Mouse (Mus musculus) layer of hippocampus, postnatal 25 days (tissue): ENCODE measurements around the gene Myo16. TPM values are rescaled to one million over a fixed set of nuclear protein-coding genes. Genes with fewer than 3 reads are reported as not detected.

Experiments used
- DNase-seq, 2 experiments: peaks; one replicate each; pipeline ENCODE4 v3.0.0; 2022; ENCODE audit warnings: mixed read lengths in 2 of 2, low spot score in 1 of 2; ENCODE audit errors: extremely low spot score in 1 of 2
- total RNA-seq, 2 experiments: library from RNA; stranded (reverse); gene quantifications; 2 replicates each; pipeline ENCODE4 v1.2.3; 2021

Gene Myo16
- total RNA-seq, 2 experiments from 2014 or later: 27.4 to 28.0 TPM

DNA sequence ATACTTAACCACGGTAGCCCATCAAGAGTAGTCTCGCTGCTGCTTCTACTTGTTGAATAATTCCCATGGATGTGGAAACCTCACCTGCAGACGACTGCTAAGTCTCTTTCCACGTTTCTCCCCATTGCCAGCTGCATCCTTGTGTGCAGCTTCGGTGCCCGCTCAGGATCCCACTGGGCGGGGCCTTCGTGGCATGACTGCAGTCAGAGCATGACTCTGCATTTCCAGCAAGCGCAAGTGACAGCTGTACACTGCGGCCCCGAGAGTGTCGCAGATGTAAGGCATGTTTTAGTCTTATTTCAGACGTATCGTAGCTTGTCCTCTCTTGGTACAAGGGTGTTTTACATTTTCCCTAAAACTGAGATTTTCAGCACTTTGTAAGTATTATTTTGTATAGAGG is 294.8 kb downstream of the Myo16 start:
- no peak for DNase-seq

DNA sequence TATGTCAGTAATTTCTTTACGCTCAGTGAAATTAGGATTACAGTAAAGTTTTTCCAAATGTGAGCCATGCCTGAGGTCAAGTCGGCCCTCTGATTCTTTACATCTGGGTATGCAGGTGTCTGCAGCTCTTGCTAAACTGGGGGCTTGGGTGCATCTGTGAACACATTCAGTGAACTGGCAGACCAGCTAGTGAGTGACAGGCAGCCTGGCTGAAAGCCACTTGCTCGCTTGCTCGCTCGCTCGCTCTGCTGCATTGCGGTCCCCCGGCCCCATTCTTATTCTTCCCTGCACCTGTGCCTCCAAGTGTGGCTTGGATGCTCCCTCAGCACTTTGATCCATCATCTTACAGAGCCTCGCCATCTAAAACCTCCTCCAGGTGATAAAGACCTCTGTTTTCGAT is 299.3 kb downstream of the Myo16 start:
- no peak for DNase-seq

GRCm38 (mm10) chr8:10458151-10458649 is 304.5 kb downstream of the Myo16 start:
- no peak for DNase-seq

DNA sequence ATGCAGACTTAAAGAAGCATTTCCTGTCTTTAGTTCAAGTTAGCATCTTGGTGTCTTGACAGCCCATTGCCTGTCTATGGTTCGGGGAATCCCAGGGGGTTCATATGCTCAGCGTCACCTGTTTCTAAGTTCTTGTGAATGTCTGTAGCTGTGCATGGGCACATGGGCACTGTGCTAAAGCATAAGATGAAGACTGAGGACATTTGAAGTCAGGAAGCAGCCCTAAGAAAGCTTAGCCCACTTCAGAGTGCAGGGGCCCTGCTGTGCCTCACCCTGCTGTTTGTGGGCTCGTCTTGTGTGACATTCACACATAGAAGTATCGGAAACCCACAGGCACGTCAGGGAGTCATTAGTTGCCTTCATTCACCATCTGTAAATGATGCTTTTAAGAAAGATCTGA is 308.6 kb downstream of the Myo16 start:
- DNase-seq: no peak

DNA sequence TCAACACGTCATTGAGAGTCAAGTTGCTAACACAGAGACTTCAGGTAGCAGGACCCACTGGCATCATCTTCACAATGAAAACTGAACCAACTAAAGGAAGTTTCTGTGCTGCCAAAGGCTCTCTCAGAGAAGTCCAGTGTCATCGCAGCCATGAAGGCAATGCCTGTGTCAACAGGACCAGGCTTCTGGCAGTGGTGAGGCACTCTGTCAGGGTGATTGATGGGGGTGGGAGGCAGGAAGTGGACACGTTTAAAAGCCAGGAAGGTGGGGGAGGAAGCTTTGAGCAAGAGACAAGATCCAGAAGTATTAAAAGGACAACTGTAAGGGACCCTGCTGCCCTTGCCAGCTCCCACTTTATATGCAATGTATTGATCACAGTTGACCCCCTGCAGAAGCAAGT is 314.8 kb downstream of the Myo16 start:
- DNase-seq: no peak

DNA sequence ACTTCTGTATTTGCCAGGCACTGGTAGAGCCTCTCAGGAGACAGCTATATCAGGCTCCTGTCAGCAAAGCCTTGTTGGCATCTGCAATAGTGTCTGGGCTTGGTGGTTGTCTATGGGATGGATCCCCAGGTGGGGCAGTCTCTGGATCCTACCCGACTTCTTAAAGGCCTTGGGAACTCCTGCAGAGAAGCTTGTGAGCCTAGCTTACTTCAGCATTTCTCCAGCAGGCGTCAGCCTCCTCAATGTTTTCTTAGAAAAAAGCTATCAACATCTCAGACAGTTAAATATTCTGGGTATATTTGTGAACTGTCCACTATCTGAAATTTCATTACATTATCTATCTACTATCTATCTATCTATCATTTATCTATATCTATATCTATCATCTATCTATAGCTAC is 315.9 kb downstream of the Myo16 start:
- DNase-seq: no peak

- no peak for DNase-seq
Measured at GRCm38 (mm10) chr8:10470280-10470679, 316.6 kb downstream of the Myo16 start.

DNA sequence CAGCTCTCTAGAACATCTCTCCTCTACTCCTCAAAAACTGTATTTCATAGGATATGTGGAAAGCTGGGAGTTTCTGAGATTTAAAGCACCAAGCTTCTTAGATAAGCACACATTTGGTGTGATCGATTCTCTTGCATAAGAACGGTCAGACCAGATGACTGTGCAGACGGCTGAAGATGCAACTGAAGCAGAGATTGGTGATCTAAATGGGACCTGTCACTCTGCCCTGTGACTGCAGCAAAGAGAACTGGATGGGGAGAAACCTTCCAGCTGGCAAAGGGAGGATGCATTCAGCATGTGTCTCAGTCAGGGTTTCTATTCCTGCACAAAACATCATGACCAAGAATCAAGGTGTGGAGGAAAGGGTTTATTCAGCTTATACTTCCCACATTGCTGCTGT is 318.7 kb downstream of the Myo16 start:
- no peak for DNase-seq

- DNase-seq: no peak
Measured at GRCm38 (mm10) chr8:10474446-10474845, 320.7 kb downstream of the Myo16 start.

GRCm38 (mm10) chr8:10479059-10479458 is 325.3 kb downstream of the Myo16 start:
- DNase-seq: no peak

- DNase-seq: no peak
Measured at GRCm38 (mm10) chr8:10480850-10481249, 327.1 kb downstream of the Myo16 start.

DNA sequence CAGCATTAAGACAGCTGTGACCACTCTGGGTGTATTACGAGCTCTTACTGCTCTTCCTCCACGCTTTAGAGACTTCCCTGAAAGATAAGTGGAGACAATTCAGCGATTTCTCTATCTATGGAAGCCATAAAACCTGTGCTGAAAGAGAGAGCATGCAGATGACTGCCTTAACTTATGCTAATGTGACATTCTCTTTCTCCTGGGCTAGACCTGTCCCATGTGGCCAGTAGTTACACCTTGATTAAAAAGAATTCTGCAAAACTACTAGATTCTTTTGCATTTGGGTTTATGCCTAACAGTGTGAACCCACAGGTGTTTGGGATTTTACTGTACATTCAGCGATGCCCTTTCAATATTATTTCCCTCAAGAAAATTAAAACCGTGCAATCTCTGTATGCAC is 328.4 kb downstream of the Myo16 start:
- DNase-seq: no peak

GRCm38 (mm10) chr8:10482880-10483279 is 329.2 kb downstream of the Myo16 start:
- no peak for DNase-seq

DNA sequence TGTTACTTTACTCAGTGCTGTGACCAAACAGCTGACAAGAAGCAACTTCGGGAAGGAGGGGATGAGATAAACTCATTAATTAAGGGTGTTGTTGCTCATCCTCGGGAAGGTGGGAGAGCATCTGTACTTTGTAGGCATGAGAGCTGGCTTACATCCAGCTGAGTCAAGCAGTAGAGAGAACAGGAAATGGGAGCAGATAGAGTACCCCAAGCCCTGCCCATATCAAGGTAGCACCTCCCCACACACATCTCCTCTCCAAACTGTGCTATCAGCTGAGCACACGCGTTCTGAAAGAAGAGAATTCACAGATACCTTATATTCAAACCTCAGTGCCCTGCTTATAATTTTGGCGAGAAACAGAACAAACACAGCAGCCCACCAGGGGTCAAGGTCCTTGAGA is 330.1 kb downstream of the Myo16 start:
- no peak for DNase-seq

DNA sequence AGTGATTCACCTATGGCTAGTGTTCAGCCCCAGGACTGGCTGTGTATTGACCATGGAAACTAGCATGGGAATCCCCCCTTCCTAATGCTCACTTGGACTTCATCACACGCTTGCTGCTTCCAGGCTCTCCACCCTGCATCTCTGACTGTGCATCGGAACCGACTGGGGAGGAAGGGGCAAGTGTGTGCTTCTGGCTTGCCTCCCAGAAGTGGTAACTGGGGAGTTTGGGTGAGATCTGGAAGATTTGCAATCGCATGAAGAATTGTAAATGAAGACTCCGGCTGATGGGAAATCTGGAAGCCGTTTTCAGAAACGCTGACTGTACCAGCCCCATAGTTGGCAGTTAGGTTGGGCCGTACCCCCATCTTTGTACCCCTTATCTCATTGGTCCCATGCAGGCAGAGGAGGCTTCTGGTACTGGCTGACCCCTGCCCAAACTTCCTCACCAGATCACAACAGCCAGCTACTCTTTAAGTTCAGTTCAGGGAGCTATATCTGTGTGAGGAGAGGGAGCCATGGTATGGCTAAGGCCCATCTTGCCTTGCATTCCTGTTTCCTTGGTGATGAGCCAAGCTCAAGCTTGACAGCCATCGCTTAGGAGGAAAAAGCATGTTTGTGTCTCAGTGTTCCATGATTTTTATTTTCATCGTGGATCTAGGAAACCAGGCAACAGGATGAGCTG is 336.2 kb downstream of the Myo16 start:
- DNase-seq: no peak

- DNase-seq: no peak
Measured at GRCm38 (mm10) chr8:10490420-10490784, 336.7 kb downstream of the Myo16 start.

- no peak for DNase-seq
Measured at GRCm38 (mm10) chr8:10490874-10491273, 337.2 kb downstream of the Myo16 start.

DNA sequence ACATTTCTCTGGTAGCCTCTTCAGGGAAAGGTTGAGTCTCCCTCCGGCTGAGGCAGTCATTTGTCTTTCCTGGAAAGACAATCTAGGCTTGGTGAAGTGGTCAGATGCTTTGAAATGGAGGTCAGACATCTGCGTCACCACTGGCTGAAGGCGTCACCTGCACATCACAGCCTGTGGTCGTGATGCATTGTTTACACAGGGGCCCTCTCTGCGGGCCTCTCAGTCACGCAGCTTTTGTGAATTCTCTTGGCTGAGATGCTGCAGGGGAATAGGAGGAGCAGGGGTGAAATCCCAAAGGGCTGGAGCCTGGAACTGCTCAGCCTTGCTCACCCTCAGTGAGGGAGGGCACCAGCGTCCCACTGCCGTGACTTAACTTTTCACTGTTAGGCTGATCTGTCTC is 346.1 kb downstream of the Myo16 start:
- DNase-seq: no peak

DNA sequence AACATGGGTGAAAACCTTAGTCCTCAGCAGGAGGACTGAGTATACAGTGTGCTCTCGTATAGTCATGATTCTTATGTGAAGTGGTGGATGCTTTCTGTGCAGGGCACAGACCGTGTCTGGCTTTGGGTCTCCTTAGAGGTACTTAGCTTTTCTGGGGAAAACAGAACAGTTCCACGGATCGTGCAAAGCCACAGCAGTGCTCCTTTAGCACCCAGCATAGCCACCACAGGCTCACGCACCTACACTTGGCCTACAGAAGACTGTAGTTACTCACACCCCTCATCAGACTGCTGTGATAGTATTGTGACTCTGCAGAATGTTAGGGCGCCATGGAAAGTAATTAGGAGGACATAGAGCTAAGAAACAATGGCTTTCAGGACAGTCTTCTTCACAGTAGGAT is 346.8 kb downstream of the Myo16 start:
- no peak for DNase-seq

DNA sequence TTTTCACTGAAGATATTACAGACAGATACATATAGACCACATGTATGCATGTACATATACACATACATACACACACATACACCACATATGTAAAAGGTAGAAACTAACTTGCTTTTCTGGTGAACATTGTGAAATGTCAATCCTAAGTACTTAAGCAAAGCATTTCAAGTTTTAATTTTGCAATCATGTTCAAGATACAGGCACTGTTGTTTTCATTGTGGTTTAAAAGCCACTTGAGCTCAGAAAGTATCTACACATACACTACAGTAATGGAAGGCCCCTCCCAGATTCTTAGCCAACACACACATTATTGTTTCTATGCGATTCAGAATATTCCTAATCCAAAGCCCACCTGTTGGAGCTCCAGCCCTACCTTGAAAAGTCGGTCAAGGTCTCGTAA is 348.0 kb downstream of the Myo16 start:
- DNase-seq: no peak

- DNase-seq: no peak
Measured at GRCm38 (mm10) chr8:10512105-10512504, 358.4 kb downstream of the Myo16 start.

- no peak for DNase-seq
Measured at GRCm38 (mm10) chr8:10517381-10517780, 363.7 kb downstream of the Myo16 start.

GRCm38 (mm10) chr8:10519276-10519675 is 365.6 kb downstream of the Myo16 start:
- no peak for DNase-seq
